Mouse (Mus musculus): ENCODE data around the gene Armc9. TPM values are rescaled to one million over a fixed set of nuclear protein-coding genes. Genes with fewer than 3 reads are reported as not detected.

Gene Armc9
- polyA plus RNA-seq, 1 experiment from 2014 or later = 35.8 TPM

- H3K9ac ChIP-seq = no peak overlapping the region
- H3K36me3 ChIP-seq = peaks cover 24% of the 10 kb centered on the region
- WGBS = 48% methylated on average over 7 of the region's 7 CpGs
- ATAC-seq (ENCODE audit: low FRiP score, low read depth) = peak; percentile 63; the same call in 1 of the 2 replicates
- no peaks in the 10 kb centered on the region for H3K27me3 ChIP-seq
- H3K9me3 ChIP-seq = no peaks in the 10 kb centered on the region
- H3K4me2 ChIP-seq = no peak overlapping the region
- H3K4me1 ChIP-seq (replicated peaks) = no peaks in the 10 kb centered on the region
- H3K27ac ChIP-seq (replicated peaks) = no peak overlapping the region
- no peak overlapping the region for H3K4me3 ChIP-seq
Measured at GRCm38 (mm10) chr1:86178462-86179253, 24.1 kb downstream of the Armc9 start.

DNA sequence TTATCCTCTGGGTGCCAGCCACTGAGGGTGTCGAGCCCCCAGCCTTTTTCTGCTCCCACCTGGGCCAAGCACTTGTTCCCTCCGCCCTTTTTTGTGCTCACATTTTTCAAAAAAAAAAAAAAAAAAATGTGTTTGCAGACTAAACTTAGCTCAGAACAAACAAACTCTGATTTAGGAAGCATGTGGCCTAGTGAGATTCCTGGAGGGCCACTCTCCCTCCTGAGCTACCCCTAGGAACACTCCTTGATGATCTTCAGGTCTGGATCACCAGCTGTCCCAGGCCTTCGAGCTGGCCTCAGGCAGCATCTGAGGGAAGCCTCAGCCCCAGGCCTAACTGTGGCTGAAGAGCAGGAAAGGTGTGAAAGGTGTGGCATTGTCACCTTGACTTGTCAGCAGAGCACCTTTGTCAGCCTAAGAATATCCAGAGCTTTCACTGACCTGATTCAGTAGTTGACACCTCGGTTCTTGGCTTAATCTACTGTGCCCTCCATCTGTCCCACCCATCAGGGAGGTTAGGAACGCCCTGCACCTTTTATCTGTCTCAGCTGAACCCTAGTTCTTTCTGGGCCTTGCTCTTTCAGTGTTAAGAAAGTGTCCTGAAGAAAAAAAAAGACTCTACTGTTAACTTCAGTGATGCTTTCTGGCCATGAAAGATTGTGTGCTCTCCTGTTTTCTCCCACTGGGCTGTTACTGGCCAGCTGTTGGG lies 27.6 kb downstream of the Armc9 start:
- Histone ChIP-seq H3K9ac (no peak overlapping the region), H3K4me2 (no peak overlapping the region), H3K36me3 (0 out of 2 replicates have a peak, but pooled peaks cover 11% of the 10 kb centered on the region), H3K4me1 (replicated peaks) (no peaks in the 10 kb centered on the region), H3K4me3 (no peak overlapping the region), H3K9me3 (no peaks in the 10 kb centered on the region), H3K27me3 (no peaks in the 10 kb centered on the region), H3K27ac (replicated peaks) (no peak overlapping the region)
- no peak for ATAC-seq (ENCODE audit: low FRiP score, low read depth)
- WGBS = 87% methylated on average over 5 of the region's 5 CpGs

DNA sequence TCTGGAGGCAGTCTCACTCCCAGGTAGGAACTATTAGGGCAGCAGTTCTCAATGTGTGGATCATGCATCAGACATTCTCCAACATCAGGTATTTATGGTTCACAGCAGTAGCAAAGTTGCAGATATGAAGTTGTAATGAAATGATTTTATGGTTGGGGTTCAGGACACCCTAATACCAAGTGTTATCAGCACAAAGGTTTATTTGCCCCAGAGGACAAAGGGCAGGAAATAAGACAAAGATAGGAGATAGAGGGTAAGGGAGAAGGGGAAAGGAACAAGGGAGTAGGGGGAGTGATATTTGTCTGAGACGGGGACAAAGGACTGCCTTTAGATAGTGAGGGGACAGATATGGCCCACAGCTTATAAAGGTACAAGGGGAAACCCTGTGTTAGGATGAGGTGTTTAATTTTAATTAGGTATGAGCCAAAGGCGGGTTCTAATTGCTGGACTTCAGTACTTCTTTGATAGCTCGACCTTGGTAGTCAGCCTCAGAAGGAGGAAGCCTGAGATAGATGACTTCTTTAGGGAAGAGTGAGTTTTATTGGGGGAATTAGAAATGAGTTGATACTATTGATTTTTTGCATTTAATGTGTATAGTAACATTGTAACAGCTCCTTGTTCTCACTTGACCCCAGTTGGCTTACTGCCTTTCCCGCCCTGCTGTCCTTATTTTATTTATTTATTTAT lies 29.1 kb downstream of the Armc9 start:
- Histone ChIP-seq H3K36me3 (peaks cover 12% of the 10 kb centered on the region), H3K27ac (replicated peaks) (no peak overlapping the region), H3K4me2 (no peak overlapping the region), H3K4me1 (replicated peaks) (no peaks in the 10 kb centered on the region), H3K9me3 (no peaks in the 10 kb centered on the region), H3K27me3 (no peaks in the 10 kb centered on the region), H3K9ac (no peak overlapping the region), H3K4me3 (no peak overlapping the region)
- no peak for ATAC-seq (ENCODE audit: low FRiP score, low read depth)
- 91% methylated on average over 4 of the region's 4 CpGs for WGBS

- 88% methylated on average over 7 of the region's 7 CpGs for WGBS
- Histone ChIP-seq H3K4me3 (no peak overlapping the region), H3K36me3 (peaks cover 28% of the 10 kb centered on the region), H3K27me3 (no peaks in the 10 kb centered on the region), H3K27ac (replicated peaks) (no peak overlapping the region), H3K4me1 (replicated peaks) (no peaks in the 10 kb centered on the region), H3K4me2 (no peak overlapping the region), H3K9me3 (no peaks in the 10 kb centered on the region), H3K9ac (no peak overlapping the region)
- ATAC-seq (ENCODE audit: low FRiP score, low read depth) = no peak
Measured at GRCm38 (mm10) chr1:86186762-86187161, 32.2 kb downstream of the Armc9 start.

DNA sequence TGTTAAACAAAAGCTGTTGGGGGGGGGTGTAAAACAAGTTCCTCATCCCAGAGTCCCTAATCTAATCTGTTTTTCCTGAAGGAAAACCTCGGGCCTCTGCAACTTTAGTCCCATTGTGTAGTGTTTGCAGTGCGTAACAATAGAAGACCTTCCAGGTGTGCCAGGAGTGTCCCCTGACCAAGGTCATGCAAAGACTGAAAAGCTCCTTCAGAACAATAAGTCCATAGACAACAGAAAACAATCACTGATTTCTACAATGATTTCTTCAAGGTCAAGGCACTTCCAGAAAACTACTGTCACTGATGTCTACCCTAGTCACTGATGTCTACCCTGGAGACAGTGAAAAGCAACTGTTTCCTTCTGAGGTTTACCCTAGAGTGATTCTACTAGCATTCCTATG lies 33.3 kb downstream of the Armc9 start:
- WGBS = 77% methylated on average over 2 of the region's 2 CpGs
- H3K9ac ChIP-seq = no peak overlapping the region
- H3K9me3 ChIP-seq = no peaks in the 10 kb centered on the region
- H3K4me2 ChIP-seq = no peak overlapping the region
- H3K4me1 ChIP-seq (replicated peaks) = no peaks in the 10 kb centered on the region
- no peak for ATAC-seq (ENCODE audit: low FRiP score, low read depth)
- H3K27me3 ChIP-seq = no peaks in the 10 kb centered on the region
- no peak overlapping the region for H3K27ac ChIP-seq (replicated peaks)
- peaks cover 34% of the 10 kb centered on the region for H3K36me3 ChIP-seq
- H3K4me3 ChIP-seq = no peak overlapping the region

- Histone ChIP-seq H3K27ac (replicated peaks) (no peak overlapping the region), H3K36me3 (peaks cover 36% of the 10 kb centered on the region), H3K27me3 (no peaks in the 10 kb centered on the region), H3K4me2 (no peak overlapping the region), H3K4me1 (replicated peaks) (no peaks in the 10 kb centered on the region), H3K4me3 (no peak overlapping the region), H3K9me3 (no peaks in the 10 kb centered on the region), H3K9ac (no peak overlapping the region)
- WGBS = 85% methylated on average over 2 of the region's 2 CpGs
- ATAC-seq (ENCODE audit: low FRiP score, low read depth) = no peak
Measured at GRCm38 (mm10) chr1:86188271-86188670, 33.7 kb downstream of the Armc9 start.

DNA sequence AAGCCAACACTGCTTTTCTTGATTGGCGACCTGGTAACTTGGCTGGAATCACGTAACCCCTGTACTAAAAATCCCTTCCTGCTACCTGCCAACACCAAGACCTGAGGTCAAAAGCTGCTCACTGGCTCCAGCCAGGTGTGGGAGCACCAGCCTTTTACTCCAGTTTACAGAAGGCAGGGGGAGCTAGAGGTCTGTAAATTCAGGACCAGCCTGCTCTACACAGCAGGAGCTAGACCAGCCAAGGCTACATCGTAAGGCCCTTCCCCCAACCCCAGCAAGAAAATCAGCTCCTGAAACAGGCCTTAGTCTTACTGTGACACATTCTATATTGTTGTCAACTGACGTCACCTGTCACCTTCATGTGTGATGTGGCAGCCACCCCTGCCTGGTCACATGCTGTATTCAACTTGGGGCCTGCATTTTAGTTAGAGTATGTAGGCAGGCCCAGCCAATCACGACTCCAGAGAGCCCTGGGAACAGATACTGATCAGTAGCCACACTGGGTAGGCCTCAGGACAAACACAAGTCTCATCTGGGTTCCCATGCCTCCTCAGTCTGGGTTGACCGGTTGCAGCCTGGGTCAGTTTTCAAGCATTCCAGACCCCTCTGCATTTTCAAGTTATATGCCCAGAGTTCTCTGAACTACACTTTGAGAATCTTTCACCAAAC lies 34.6 kb downstream of the Armc9 start:
- no peak for ATAC-seq (ENCODE audit: low FRiP score, low read depth)
- H3K4me3 ChIP-seq = no peak overlapping the region
- no peaks in the 10 kb centered on the region for H3K9me3 ChIP-seq
- no peak overlapping the region for H3K4me2 ChIP-seq
- no peak overlapping the region for H3K9ac ChIP-seq
- 85% methylated on average over 6 of the region's 6 CpGs for WGBS
- peaks cover 40% of the 10 kb centered on the region for H3K36me3 ChIP-seq
- H3K27ac ChIP-seq (replicated peaks) = no peak overlapping the region
- H3K4me1 ChIP-seq (replicated peaks) = no peaks in the 10 kb centered on the region
- H3K27me3 ChIP-seq = no peaks in the 10 kb centered on the region

DNA sequence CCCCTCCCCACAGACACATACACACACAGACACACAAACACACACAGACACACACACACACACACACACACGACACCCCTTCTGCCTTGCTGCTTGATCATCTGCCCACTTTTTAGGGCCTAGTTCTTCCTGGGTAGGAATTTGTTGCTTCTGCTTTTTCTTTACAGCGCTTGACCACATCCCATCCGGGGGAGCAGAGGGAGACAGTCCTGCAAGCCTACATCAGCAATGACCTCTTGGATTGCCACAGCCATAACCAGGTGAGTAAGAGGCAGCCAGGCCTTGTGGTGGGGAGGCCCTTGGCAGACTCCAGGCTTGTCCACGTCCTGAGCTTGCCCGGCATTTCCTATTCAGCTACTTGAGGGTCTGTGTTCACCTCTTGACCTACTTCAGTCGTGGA lies 36.3 kb downstream of the Armc9 start:
- Histone ChIP-seq H3K4me3 (no peak overlapping the region), H3K9ac (no peak overlapping the region), H3K9me3 (no peaks in the 10 kb centered on the region), H3K27ac (replicated peaks) (no peak overlapping the region), H3K4me2 (no peak overlapping the region), H3K4me1 (replicated peaks) (no peaks in the 10 kb centered on the region), H3K36me3 (peaks cover 45% of the 10 kb centered on the region), H3K27me3 (no peaks in the 10 kb centered on the region)
- ATAC-seq (ENCODE audit: low FRiP score, low read depth) = no peak
- WGBS = 89% methylated on average over 6 of the region's 6 CpGs

- H3K4me3 ChIP-seq = no peak overlapping the region
- no peaks in the 10 kb centered on the region for H3K4me1 ChIP-seq (replicated peaks)
- H3K9me3 ChIP-seq = no peaks in the 10 kb centered on the region
- H3K27ac ChIP-seq (replicated peaks) = no peak overlapping the region
- H3K36me3 ChIP-seq = peaks cover 64% of the 10 kb centered on the region
- WGBS = 74% methylated on average over 7 of the region's 7 CpGs
- no peaks in the 10 kb centered on the region for H3K27me3 ChIP-seq
- no peak overlapping the region for H3K9ac ChIP-seq
- no peak for ATAC-seq (ENCODE audit: low FRiP score, low read depth)
- H3K4me2 ChIP-seq = no peak overlapping the region
Measured at GRCm38 (mm10) chr1:86194044-86194443, 39.5 kb downstream of the Armc9 start.

GRCm38 (mm10) chr1:86198276-86198675 lies 43.7 kb downstream of the Armc9 start:
- WGBS = 67% methylated on average over 6 of the region's 6 CpGs
- ATAC-seq (ENCODE audit: low FRiP score, low read depth) = no peak
- no peak overlapping the region for H3K4me2 ChIP-seq
- peaks cover 78% of the 10 kb centered on the region for H3K36me3 ChIP-seq
- H3K4me3 ChIP-seq = no peak overlapping the region
- H3K9ac ChIP-seq = no peak overlapping the region
- H3K9me3 ChIP-seq = no peaks in the 10 kb centered on the region
- H3K27me3 ChIP-seq = no peaks in the 10 kb centered on the region
- H3K4me1 ChIP-seq (replicated peaks) = no peaks in the 10 kb centered on the region
- no peak overlapping the region for H3K27ac ChIP-seq (replicated peaks)

DNA sequence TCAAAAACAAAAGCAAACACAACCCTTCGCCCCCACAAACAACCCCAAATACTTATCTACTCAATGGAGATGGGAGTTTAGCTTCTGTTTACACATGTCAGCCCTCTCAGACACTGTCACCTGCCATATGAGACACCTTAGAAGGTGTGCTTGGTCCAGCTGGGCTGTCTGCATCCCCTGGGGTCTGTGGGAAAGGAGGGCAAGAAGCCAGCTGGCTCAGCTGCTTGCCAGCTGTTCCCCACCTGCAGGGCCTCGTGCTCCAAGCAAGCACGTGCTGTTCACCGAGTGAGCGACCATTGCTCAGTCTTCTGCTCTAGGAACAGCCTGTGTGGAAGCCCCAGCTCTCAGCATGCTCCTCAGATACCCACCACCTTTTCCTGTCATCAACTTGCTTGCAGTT lies 44.4 kb downstream of the Armc9 start:
- no peak for ATAC-seq (ENCODE audit: low FRiP score, low read depth)
- H3K36me3 ChIP-seq = peaks cover 81% of the 10 kb centered on the region
- no peaks in the 10 kb centered on the region for H3K9me3 ChIP-seq
- 61% methylated on average over 5 of the region's 5 CpGs for WGBS
- H3K27me3 ChIP-seq = no peaks in the 10 kb centered on the region
- H3K4me2 ChIP-seq = no peak overlapping the region
- no peak overlapping the region for H3K27ac ChIP-seq (replicated peaks)
- no peaks in the 10 kb centered on the region for H3K4me1 ChIP-seq (replicated peaks)
- no peak overlapping the region for H3K9ac ChIP-seq
- H3K4me3 ChIP-seq = no peak overlapping the region

- ATAC-seq (ENCODE audit: low FRiP score, low read depth) = no peak
- H3K9me3 ChIP-seq = no peaks in the 10 kb centered on the region
- peaks cover 77% of the 10 kb centered on the region for H3K36me3 ChIP-seq
- H3K4me1 ChIP-seq (replicated peaks) = no peaks in the 10 kb centered on the region
- H3K4me3 ChIP-seq = no peak overlapping the region
- H3K4me2 ChIP-seq = no peak overlapping the region
- H3K27ac ChIP-seq (replicated peaks) = no peak overlapping the region
- no peaks in the 10 kb centered on the region for H3K27me3 ChIP-seq
- no peak overlapping the region for H3K9ac ChIP-seq
Measured at GRCm38 (mm10) chr1:86201312-86201711, 46.7 kb downstream of the Armc9 start.

Measured in hindbrain, embryonic 15.5 days (tissue).